In the genomic region with DNA sequence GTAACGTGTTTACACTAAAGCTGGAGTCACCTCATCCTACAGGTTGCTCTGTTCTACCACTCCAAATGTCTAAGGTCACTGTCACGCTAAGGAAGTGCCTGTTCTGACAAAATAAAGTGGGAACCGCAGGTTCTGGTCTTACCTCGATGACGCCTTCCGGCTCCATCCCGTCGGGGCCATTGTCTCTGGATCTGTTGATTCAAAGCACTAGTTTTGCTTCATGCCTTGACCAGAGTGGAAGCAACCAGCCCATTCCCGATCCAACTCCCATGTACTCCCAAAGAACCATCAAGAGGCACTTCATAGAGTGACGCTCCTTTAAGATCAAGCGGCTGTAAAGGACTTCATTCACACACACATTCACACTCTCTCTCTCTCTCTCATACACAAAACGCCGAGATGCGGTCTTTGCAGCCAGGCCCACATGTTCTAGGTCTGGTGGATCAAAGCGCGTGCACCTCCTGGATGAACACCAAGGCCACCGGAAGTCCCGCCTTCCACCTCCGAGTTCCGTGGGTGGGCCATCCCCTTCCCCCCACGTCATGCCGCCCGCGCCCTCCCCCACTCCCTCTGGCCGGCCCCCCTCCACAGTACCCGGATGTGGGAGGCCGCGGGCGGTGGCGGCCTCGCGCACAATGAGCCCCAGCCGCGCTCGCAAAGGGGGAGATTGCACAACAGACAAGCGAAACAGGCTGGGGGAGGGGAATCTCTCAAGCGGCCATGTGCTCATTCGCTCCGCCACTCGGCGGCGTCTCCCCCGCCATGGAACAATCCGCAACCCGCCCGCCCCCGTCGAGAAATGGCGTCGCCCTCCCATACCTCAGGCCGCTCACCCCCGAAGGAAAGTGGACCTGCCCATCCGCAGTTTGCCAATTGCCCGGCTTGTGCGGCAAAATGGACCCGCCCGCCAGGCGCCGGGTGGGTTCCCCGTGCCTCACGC, we compare ENCODE assay signal across 8 mouse cellular contexts. TPM values are rescaled to one million over a fixed set of nuclear protein-coding genes. Genes with fewer than 3 reads are reported as not detected.
DNase-seq lines count a peak whose midpoint lies in the region; ATAC-seq and TF ChIP-seq lines count a peak whose summit lies in the region.

No protein-coding gene starts in this region.

- H3K36me3 ChIP-seq in forebrain, embryonic 11.5 days (ENCODE audit: control insufficient read depth, insufficient read depth, low read length) = peaks cover 33% of the 10 kb centered on the region
- H3K36me3 ChIP-seq in heart, postnatal 0 days (replicated peaks; ENCODE audit: control insufficient read depth, insufficient read depth, low read length) = peaks cover 71% of the 10 kb centered on the region
- H3K36me3 ChIP-seq in liver, embryonic 16.5 days (ENCODE audit: control insufficient read depth, insufficient read depth) = peaks cover 62% of the 10 kb centered on the region
- H3K36me3 ChIP-seq in neural tube, embryonic 13.5 days = peaks cover 79% of the 10 kb centered on the region
- H3K36me3 ChIP-seq in testis, adult 2 months (ENCODE audit: control insufficient read depth, insufficient read depth, low read length) = peaks cover 1% of the 10 kb centered on the region

- DNase-seq in CD8-positive naive resting alpha-beta T cell, adult 2 months (ENCODE audit: low read depth in 2 of 2, low spot score in 2 of 2) = peak; percentile 94 to 95
- DNase-seq in c-Kit-positive CD71-negative TER-119-negative erythroid progenitor cells, embryonic 14.5 days (ENCODE audit: low read depth) = peak; percentile 93
- DNase-seq in forebrain, embryonic 11.5 days (ENCODE audit: low spot score) = peak; percentile 98
- DNase-seq in heart, postnatal 0 days (ENCODE audit: low spot score) = peak; percentile 96
- DNase-seq in kidney, postnatal 4 days = peak; percentile 97 to 98

- H3K4me3 ChIP-seq in forebrain, embryonic 11.5 days (ENCODE audit: low read depth, low read length) = peak overlapping the region; percentile 100
- peak overlapping the region; percentile 100 for H3K4me3 ChIP-seq in heart, postnatal 0 days (ENCODE audit: low read depth, low read length)
- peak overlapping the region; percentile 97 for H3K4me3 ChIP-seq in liver, embryonic 16.5 days (ENCODE audit: low read depth, low read length)
- peak overlapping the region; percentile 100 for H3K4me3 ChIP-seq in neural tube, embryonic 13.5 days
- peak overlapping the region; percentile 95 for H3K4me3 ChIP-seq in testis, adult 2 months (ENCODE audit: control insufficient read depth, low read depth, low read length)

- H3K9me3 ChIP-seq in forebrain, embryonic 11.5 days (ENCODE audit: control insufficient read depth, low read length) = no peaks in the 10 kb centered on the region
- H3K9me3 ChIP-seq in heart, postnatal 0 days (replicated peaks; ENCODE audit: control insufficient read depth, low read length) = no peaks in the 10 kb centered on the region
- no peaks in the 10 kb centered on the region for H3K9me3 ChIP-seq in liver, embryonic 16.5 days (replicated peaks; ENCODE audit: control insufficient read depth, low read length)
- H3K9me3 ChIP-seq in neural tube, embryonic 13.5 days = no peaks in the 10 kb centered on the region

- ATAC-seq in forebrain, embryonic 11.5 days (replicated peaks; ENCODE audit: low FRiP score) = peak; percentile 73
- ATAC-seq in heart, postnatal 0 days (ENCODE audit: insufficient read depth, low read depth) = peak; percentile 76
- peak; percentile 68 for ATAC-seq in liver, embryonic 16.5 days (ENCODE audit: low read depth)
- ATAC-seq in neural tube, embryonic 13.5 days (ENCODE audit: low read depth) = peak; percentile 77

- under 1% methylated on average over 61 of the region's 61 CpGs for WGBS in forebrain, embryonic 11.5 days
- WGBS in heart, postnatal 0 days = 1% methylated on average over 51 of the region's 61 CpGs
- under 1% methylated on average over 55 of the region's 61 CpGs for WGBS in liver, embryonic 16.5 days (ENCODE audit: insufficient replicate concordance)
- WGBS in neural tube, embryonic 13.5 days = under 1% methylated on average over 61 of the region's 61 CpGs

- peak; percentile 86 for TF ChIP-seq EP300 in heart, postnatal 0 days (IDR thresholded peaks at IDR 0.05; ENCODE audit: low read depth)

- H3K4me1 ChIP-seq in forebrain, embryonic 11.5 days (replicated peaks; ENCODE audit: control insufficient read depth, insufficient read depth, low read length) = peaks cover 11% of the 10 kb centered on the region; the same call in 1 of the 2 replicates
- H3K4me1 ChIP-seq in heart, postnatal 0 days (ENCODE audit: control insufficient read depth, insufficient read depth) = peaks cover 9% of the 10 kb centered on the region
- H3K4me1 ChIP-seq in liver, embryonic 16.5 days (ENCODE audit: control insufficient read depth, low read depth, low read length) = peaks cover 22% of the 10 kb centered on the region
- peaks cover 34% of the 10 kb centered on the region for H3K4me1 ChIP-seq in neural tube, embryonic 13.5 days (replicated peaks)
- 0 out of 2 replicates have a peak, but pooled peaks cover 2% of the 10 kb centered on the region for H3K4me1 ChIP-seq in testis, adult 2 months (ENCODE audit: control insufficient read depth, insufficient read depth, low read length)

- peak; percentile 49 for TF ChIP-seq POLR2A in testis, adult 2 months (IDR thresholded peaks at IDR 0.05; ENCODE audit: control insufficient read depth, low read depth, low read length)

- peak overlapping the region; percentile 97 for H3K4me2 ChIP-seq in forebrain, embryonic 11.5 days (ENCODE audit: low read depth, low read length, severe bottlenecking)
- peak overlapping the region; percentile 88 for H3K4me2 ChIP-seq in heart, postnatal 0 days (ENCODE audit: low read depth, low read length)
- peak overlapping the region; percentile 78 for H3K4me2 ChIP-seq in liver, embryonic 16.5 days (ENCODE audit: low read depth, low read length)
- peak overlapping the region; percentile 88 for H3K4me2 ChIP-seq in neural tube, embryonic 13.5 days

- H3K27me3 ChIP-seq in forebrain, embryonic 11.5 days (ENCODE audit: control insufficient read depth, insufficient read depth, low read length) = no peaks in the 10 kb centered on the region
- no peaks in the 10 kb centered on the region for H3K27me3 ChIP-seq in heart, postnatal 0 days (ENCODE audit: control insufficient read depth, insufficient read depth, low read length)
- H3K27me3 ChIP-seq in liver, embryonic 16.5 days (ENCODE audit: control insufficient read depth, insufficient read depth, low read depth, low read length) = no peaks in the 10 kb centered on the region
- no peaks in the 10 kb centered on the region for H3K27me3 ChIP-seq in neural tube, embryonic 13.5 days
- no peaks in the 10 kb centered on the region for H3K27me3 ChIP-seq in testis, adult 2 months (ENCODE audit: control insufficient read depth, insufficient read depth, low read length)

- no peak for TF ChIP-seq CTCF in heart, postnatal 0 days (IDR thresholded peaks at IDR 0.05; ENCODE audit: low read depth)
- no peak for TF ChIP-seq CTCF in testis, adult 2 months (IDR thresholded peaks at IDR 0.05; ENCODE audit: control insufficient read depth, insufficient read depth, insufficient replicate concordance, low read depth, low read length)

- H3K27ac ChIP-seq in forebrain, embryonic 11.5 days (ENCODE audit: low read depth, low read length) = peak overlapping the region; percentile 94
- peak overlapping the region; percentile 100 for H3K27ac ChIP-seq in heart, postnatal 0 days (ENCODE audit: low read depth)
- H3K27ac ChIP-seq in liver, embryonic 16.5 days (ENCODE audit: low read length) = peak overlapping the region; percentile 97
- peak overlapping the region; percentile 97 for H3K27ac ChIP-seq in neural tube, embryonic 13.5 days (replicated peaks)
- H3K27ac ChIP-seq in testis, adult 2 months (ENCODE audit: control insufficient read depth, insufficient read depth, low read depth, low read length) = peak overlapping the region; percentile 98

- H3K9ac ChIP-seq in forebrain, embryonic 11.5 days (ENCODE audit: low read length) = peak overlapping the region; percentile 100
- H3K9ac ChIP-seq in heart, postnatal 0 days (replicated peaks; ENCODE audit: low read depth, low read length) = peak overlapping the region; percentile 100
- peak overlapping the region; percentile 98 for H3K9ac ChIP-seq in liver, embryonic 16.5 days (ENCODE audit: low read depth, low read length)
- H3K9ac ChIP-seq in neural tube, embryonic 13.5 days = peak overlapping the region; percentile 99

RNA-seq across cellular contexts. Expression of a gene that starts 1.2 kb away (rescaled TPM):
- 827 and 855 TPM in 2 replicates for polyA plus RNA-seq in forebrain, embryonic 11.5 days (2014; fragmentation: Nextera tagmentation; extraction: Ambion mirVana)
- 573 and 656 TPM in 2 replicates for total RNA-seq in heart, postnatal 0 days (2014; rRNA removed; ENCODE audit: low replicate concordance)
- 261 and 289 TPM in 2 replicates for polyA plus RNA-seq in heart, postnatal 0 days (2015; fragmentation: Nextera tagmentation; extraction: Ambion mirVana)
- polyA plus RNA-seq in liver, embryonic 16.5 days (2015; fragmentation: Nextera tagmentation; extraction: Ambion mirVana) = 223 and 225 TPM in 2 replicates
- 525 and 528 TPM in 2 replicates for polyA plus RNA-seq in neural tube, embryonic 13.5 days (2015; fragmentation: Nextera tagmentation; extraction: Ambion mirVana)
- polyA plus RNA-seq in testis, adult 2 months (2012; rRNA removed) = 166 and 210 TPM in 2 replicates

RNA-seq across cellular contexts. Expression of a gene that starts 5.1 kb away (rescaled TPM):
- polyA plus RNA-seq in forebrain, embryonic 11.5 days (2014; fragmentation: Nextera tagmentation; extraction: Ambion mirVana) = 6.3 and 6.4 TPM in 2 replicates
- total RNA-seq in heart, postnatal 0 days (2014; rRNA removed; ENCODE audit: low replicate concordance) = 2.6 and 6.9 TPM in 2 replicates
- polyA plus RNA-seq in heart, postnatal 0 days (2015; fragmentation: Nextera tagmentation; extraction: Ambion mirVana) = 6.1 and 8.5 TPM in 2 replicates
- 32.0 and 35.4 TPM in 2 replicates for polyA plus RNA-seq in liver, embryonic 16.5 days (2015; fragmentation: Nextera tagmentation; extraction: Ambion mirVana)
- polyA plus RNA-seq in neural tube, embryonic 13.5 days (2015; fragmentation: Nextera tagmentation; extraction: Ambion mirVana) = 9.8 and 11.3 TPM in 2 replicates
- 3.9 and 4.4 TPM in 2 replicates for polyA plus RNA-seq in testis, adult 2 months (2012; rRNA removed)

RNA-seq across cellular contexts. Expression of a gene that starts 8.6 kb away (rescaled TPM):
- 39.0 TPM in 2 replicates for polyA plus RNA-seq in forebrain, embryonic 11.5 days (2014; fragmentation: Nextera tagmentation; extraction: Ambion mirVana)
- total RNA-seq in heart, postnatal 0 days (2014; rRNA removed; ENCODE audit: low replicate concordance) = 123 and 137 TPM in 2 replicates
- polyA plus RNA-seq in heart, postnatal 0 days (2015; fragmentation: Nextera tagmentation; extraction: Ambion mirVana) = 30.0 and 33.0 TPM in 2 replicates
- 34.5 and 35.0 TPM in 2 replicates for polyA plus RNA-seq in liver, embryonic 16.5 days (2015; fragmentation: Nextera tagmentation; extraction: Ambion mirVana)
- polyA plus RNA-seq in neural tube, embryonic 13.5 days (2015; fragmentation: Nextera tagmentation; extraction: Ambion mirVana) = 83.2 and 92.1 TPM in 2 replicates
- polyA plus RNA-seq in testis, adult 2 months (2012; rRNA removed) = 41.9 and 42.5 TPM in 2 replicates

RNA-seq across cellular contexts. Expression of a gene that starts 10.8 kb away (rescaled TPM):
- 110 and 117 TPM in 2 replicates for polyA plus RNA-seq in forebrain, embryonic 11.5 days (2014; fragmentation: Nextera tagmentation; extraction: Ambion mirVana)
- 39.7 and 92.3 TPM in 2 replicates for total RNA-seq in heart, postnatal 0 days (2014; rRNA removed; ENCODE audit: low replicate concordance)
- 27.4 and 32.6 TPM in 2 replicates for polyA plus RNA-seq in heart, postnatal 0 days (2015; fragmentation: Nextera tagmentation; extraction: Ambion mirVana)
- 22.7 and 24.9 TPM in 2 replicates for polyA plus RNA-seq in liver, embryonic 16.5 days (2015; fragmentation: Nextera tagmentation; extraction: Ambion mirVana)
- 99.8 and 105 TPM in 2 replicates for polyA plus RNA-seq in neural tube, embryonic 13.5 days (2015; fragmentation: Nextera tagmentation; extraction: Ambion mirVana)
- 54.7 and 67.6 TPM in 2 replicates for polyA plus RNA-seq in testis, adult 2 months (2012; rRNA removed)

RNA-seq across cellular contexts. Expression of a gene that starts 14.5 kb away (rescaled TPM):
- polyA plus RNA-seq in forebrain, embryonic 11.5 days (2014; fragmentation: Nextera tagmentation; extraction: Ambion mirVana) = not detected in 2 replicates
- 0.81 TPM in 1 of 2 replicates, not detected in the other for total RNA-seq in heart, postnatal 0 days (2014; rRNA removed; ENCODE audit: low replicate concordance)
- polyA plus RNA-seq in heart, postnatal 0 days (2015; fragmentation: Nextera tagmentation; extraction: Ambion mirVana) = 0.57 and 0.89 TPM in 2 replicates
- polyA plus RNA-seq in liver, embryonic 16.5 days (2015; fragmentation: Nextera tagmentation; extraction: Ambion mirVana) = 0.17 and 0.40 TPM in 2 replicates
- polyA plus RNA-seq in neural tube, embryonic 13.5 days (2015; fragmentation: Nextera tagmentation; extraction: Ambion mirVana) = 0.74 and 0.77 TPM in 2 replicates
- polyA plus RNA-seq in testis, adult 2 months (2012; rRNA removed) = 4.2 and 5.6 TPM in 2 replicates

Comparison
In these comparisons a context has a peak if more than half of its experiments do, and no peak if none do; other contexts are left out.
1. Peak in every context shown above with its lines: DNase-seq, ATAC-seq, H3K4me3 ChIP-seq and H3K27ac ChIP-seq.